Mouse (Mus musculus): ENCODE data around the gene Cep250. TPM values are rescaled to one million over a fixed set of nuclear protein-coding genes. Genes with fewer than 3 reads are reported as not detected.

The Cep250 gene
- polyA plus RNA-seq, 1 experiment from 2014 or later, result 24.4 TPM

DNA sequence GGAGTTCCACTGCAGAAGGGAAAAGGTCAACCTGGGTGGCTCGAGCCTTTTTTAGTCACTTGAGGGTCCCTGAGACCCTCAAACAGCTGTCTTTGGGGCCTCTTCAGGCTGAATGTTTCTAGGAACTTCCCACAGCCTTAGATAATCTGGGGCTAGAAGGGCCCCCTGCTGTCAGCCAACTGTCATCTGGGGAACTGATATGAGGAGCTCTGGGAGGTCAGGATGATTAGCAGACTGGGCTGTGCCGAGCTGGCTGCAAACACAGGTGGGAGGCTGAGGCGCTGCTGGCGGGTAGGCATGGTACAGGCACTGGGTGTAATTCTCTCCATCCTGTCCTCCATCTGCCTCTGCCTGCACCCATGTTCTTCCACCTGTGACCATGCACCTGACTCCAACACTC, 32.8 kb downstream of the Cep250 start:
- Histone ChIP-seq H3K9me3 (ENCODE audit: control insufficient read depth, low read length) (no peaks in the 10 kb centered on the region), H3K9ac (ENCODE audit: low read depth, low read length) (no peak overlapping the region), H3K4me2 (replicated peaks; ENCODE audit: low read depth, low read length) (no peak overlapping the region), H3K4me3 (ENCODE audit: low read length) (no peak overlapping the region), H3K27ac (ENCODE audit: low read depth, low read length) (no peak overlapping the region), H3K4me1 (ENCODE audit: control insufficient read depth, insufficient read depth, low read length) (no peaks in the 10 kb centered on the region), H3K27me3 (ENCODE audit: control insufficient read depth, insufficient read depth, low read length) (no peaks in the 10 kb centered on the region), H3K36me3 (ENCODE audit: control insufficient read depth, insufficient read depth, low read length) (peaks cover 98% of the 10 kb centered on the region)
- no peak for ATAC-seq (ENCODE audit: low FRiP score, low TSS enrichment)
- WGBS, result 80% methylated on average over 4 of the region's 4 CpGs

DNA sequence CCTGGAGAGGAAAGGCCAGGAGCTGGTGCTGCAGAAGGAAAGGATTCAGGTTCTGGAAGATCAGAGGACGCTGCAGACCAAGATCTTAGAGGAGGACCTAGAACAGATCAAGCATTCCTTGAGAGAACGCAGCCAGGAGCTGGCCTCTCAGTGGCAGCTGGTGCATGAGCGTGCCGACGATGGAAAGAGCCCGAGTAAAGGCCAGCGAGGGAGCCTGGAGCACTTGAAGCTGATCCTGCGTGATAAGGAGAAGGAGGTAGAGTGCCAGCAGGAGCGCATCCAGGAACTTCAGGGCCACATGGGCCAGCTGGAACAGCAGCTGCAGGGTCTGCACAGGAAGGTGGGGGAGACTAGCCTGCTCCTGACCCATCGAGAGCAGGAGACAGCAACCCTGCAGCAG, 34.9 kb downstream of the Cep250 start:
- Histone ChIP-seq H3K27me3 (ENCODE audit: control insufficient read depth, insufficient read depth, low read length) (no peaks in the 10 kb centered on the region), H3K9ac (ENCODE audit: low read depth, low read length) (no peak overlapping the region; the same call in 1 of the 2 replicates), H3K36me3 (ENCODE audit: control insufficient read depth, insufficient read depth, low read length) (peaks cover 98% of the 10 kb centered on the region), H3K27ac (ENCODE audit: low read depth, low read length) (no peak overlapping the region), H3K9me3 (ENCODE audit: control insufficient read depth, low read length) (no peaks in the 10 kb centered on the region), H3K4me3 (ENCODE audit: low read length) (no peak overlapping the region), H3K4me1 (ENCODE audit: control insufficient read depth, insufficient read depth, low read length) (no peaks in the 10 kb centered on the region), H3K4me2 (replicated peaks; ENCODE audit: low read depth, low read length) (no peak overlapping the region)
- no peak for ATAC-seq (ENCODE audit: low FRiP score, low TSS enrichment)
- 94% methylated on average over 10 of the region's 10 CpGs for WGBS

DNA sequence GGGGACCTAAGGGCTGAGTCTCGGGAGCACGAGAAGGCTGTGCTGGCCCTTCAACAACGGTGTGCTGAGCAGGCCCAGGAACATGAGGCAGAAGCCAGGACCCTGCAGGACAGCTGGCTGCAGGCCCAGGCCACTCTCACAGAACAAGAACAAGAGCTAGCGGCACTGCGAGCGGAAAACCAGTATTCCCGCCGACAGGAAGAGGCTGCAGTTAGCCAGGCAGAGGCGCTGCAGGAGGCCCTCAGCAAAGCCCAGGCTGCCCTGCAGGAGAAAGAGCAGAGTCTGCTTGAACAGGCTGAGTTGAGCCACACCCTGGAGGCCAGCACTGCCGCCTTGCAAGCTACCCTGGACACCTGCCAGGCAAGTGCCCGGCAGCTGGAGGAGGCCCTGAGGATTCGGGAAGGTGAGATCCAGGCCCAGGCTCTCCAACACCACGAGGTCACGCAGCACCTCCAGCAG, 35.6 kb downstream of the Cep250 start:
- 91% methylated on average over 14 of the region's 14 CpGs for WGBS
- ATAC-seq (ENCODE audit: low FRiP score, low TSS enrichment), result no peak
- no peak overlapping the region for H3K4me2 ChIP-seq (replicated peaks; ENCODE audit: low read depth, low read length)

DNA sequence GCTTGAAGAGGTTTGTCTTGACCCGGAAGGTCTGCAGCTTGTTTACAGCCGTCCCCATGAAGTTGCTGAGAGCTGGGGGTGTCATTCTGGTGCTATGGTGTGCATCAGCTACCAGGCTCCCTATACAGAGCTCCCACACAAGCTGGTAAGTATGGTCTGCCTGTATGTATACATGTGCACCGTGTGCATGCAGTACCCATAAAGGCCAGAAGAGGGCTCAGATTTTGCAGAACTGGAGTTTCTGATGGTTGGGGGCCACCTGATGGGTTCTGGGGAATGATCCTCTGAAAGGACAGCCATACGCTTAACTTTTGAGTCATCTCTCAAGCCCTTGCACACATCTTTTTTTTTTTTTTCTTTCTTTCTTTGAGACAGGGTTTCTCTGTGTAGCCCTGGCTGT, 49.1 kb downstream of the Cep250 start:
- H3K4me2 ChIP-seq (replicated peaks; ENCODE audit: low read depth, low read length), result no peak overlapping the region
- H3K4me3 ChIP-seq (ENCODE audit: low read length), result no peak overlapping the region
- H3K9ac ChIP-seq (ENCODE audit: low read depth, low read length), result no peak overlapping the region
- no peaks in the 10 kb centered on the region for H3K9me3 ChIP-seq (ENCODE audit: control insufficient read depth, low read length)
- WGBS, result 92% methylated on average over 4 of the region's 4 CpGs
- peaks cover 6% of the 10 kb centered on the region for H3K36me3 ChIP-seq (ENCODE audit: control insufficient read depth, insufficient read depth, low read length)
- H3K27me3 ChIP-seq (ENCODE audit: control insufficient read depth, insufficient read depth, low read length), result no peaks in the 10 kb centered on the region
- H3K4me1 ChIP-seq (ENCODE audit: control insufficient read depth, insufficient read depth, low read length), result peaks cover 7% of the 10 kb centered on the region
- ATAC-seq (ENCODE audit: low FRiP score, low TSS enrichment), result no peak
- H3K27ac ChIP-seq (ENCODE audit: low read depth, low read length), result no peak overlapping the region

More for the DNA sequence above, 35.6 kb downstream of the Cep250 start:
- no peak overlapping the region for H3K4me3 ChIP-seq (ENCODE audit: low read length)
- H3K4me1 ChIP-seq (ENCODE audit: control insufficient read depth, insufficient read depth, low read length), result no peaks in the 10 kb centered on the region
- H3K9ac ChIP-seq (ENCODE audit: low read depth, low read length), result no peak overlapping the region
- H3K27me3 ChIP-seq (ENCODE audit: control insufficient read depth, insufficient read depth, low read length), result no peaks in the 10 kb centered on the region
- no peak overlapping the region for H3K27ac ChIP-seq (ENCODE audit: low read depth, low read length)
- H3K9me3 ChIP-seq (ENCODE audit: control insufficient read depth, low read length), result no peaks in the 10 kb centered on the region
- H3K36me3 ChIP-seq (ENCODE audit: control insufficient read depth, insufficient read depth, low read length), result peaks cover 98% of the 10 kb centered on the region

DNA sequence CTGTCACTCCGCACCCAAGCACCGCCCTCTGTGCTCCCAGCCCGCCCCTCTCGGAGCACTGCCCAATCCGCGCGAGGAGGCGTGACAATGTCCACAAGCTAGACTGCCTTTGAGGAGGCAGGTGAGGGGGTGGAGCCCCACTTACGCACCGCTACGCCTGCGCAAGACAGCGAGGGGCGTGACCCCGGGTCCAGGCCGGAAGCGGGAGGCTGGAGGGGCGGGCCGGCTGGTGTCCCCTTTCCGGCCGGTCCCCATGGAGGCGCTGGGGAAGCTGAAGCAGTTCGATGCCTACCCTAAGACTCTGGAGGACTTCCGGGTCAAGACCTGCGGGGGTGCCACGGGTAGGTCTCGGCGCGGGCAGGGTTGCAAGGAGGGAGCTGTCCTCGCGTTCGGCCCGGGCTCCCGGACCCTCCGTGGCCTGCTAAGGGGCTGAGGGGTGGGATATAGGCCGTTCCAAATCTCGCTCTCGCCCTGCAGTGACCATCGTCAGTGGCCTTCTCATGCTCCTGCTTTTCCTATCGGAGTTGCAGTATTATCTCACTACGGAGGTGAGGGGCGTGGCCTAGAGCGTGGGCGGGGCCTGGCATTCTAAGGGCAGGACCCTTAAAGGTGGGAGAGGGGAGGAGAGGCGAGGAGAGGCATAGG, 51.8 kb downstream of the Cep250 start, which contains the start of the genes 6430550D23Rik and Ergic3:
TSS of gene 6430550D23Rik (minus strand) at position 90 of the 645 bp plus-strand sequence.
TSS of gene Ergic3 (plus strand) at position 158 of the 645 bp plus-strand sequence.
- peak within 1 kb of the TSS; percentile 63 for H3K4me2 ChIP-seq (replicated peaks; ENCODE audit: low read depth, low read length)
- peak within 1 kb of the TSS; percentile 92 for H3K4me3 ChIP-seq (ENCODE audit: low read length)
- H3K9me3 ChIP-seq (ENCODE audit: control insufficient read depth, low read length), result no peaks in the 10 kb centered on the region
- ATAC-seq (ENCODE audit: low FRiP score, low TSS enrichment), result peak; percentile 99
- WGBS, result under 1% methylated on average over 45 of the region's 45 CpGs
- peak within 1 kb of the TSS; percentile 83 for H3K27ac ChIP-seq (ENCODE audit: low read depth, low read length)
- H3K9ac ChIP-seq (ENCODE audit: low read depth, low read length), result peak within 1 kb of the TSS; percentile 83
- peaks cover 7% of the 10 kb centered on the region for H3K4me1 ChIP-seq (ENCODE audit: control insufficient read depth, insufficient read depth, low read length)
- H3K36me3 ChIP-seq (ENCODE audit: control insufficient read depth, insufficient read depth, low read length), result peaks cover 29% of the 10 kb centered on the region
- H3K27me3 ChIP-seq (ENCODE audit: control insufficient read depth, insufficient read depth, low read length), result no peaks in the 10 kb centered on the region

DNA sequence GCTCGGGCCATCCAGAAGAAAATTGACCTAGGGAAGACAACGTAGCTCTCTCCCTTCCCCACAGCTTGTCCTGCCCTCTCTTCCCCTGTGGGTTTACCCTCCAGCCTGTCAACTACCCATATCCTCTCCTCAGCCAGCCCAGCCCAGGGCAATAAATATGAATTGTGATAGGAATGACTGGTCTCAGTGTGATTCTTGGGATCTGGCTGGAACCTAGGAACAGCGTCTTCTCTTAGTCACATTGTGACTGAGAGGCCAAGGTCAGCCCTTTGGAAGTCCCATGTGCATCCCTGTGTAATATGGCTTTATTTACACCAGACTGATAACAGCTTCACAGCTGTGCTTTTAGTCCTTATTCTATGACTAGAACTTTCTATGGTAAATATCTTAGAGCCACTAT, 61.8 kb downstream of the Cep250 start:
- H3K4me2 ChIP-seq (replicated peaks; ENCODE audit: low read depth, low read length), result no peak overlapping the region
- H3K9me3 ChIP-seq (ENCODE audit: control insufficient read depth, low read length), result no peaks in the 10 kb centered on the region
- no peaks in the 10 kb centered on the region for H3K27me3 ChIP-seq (ENCODE audit: control insufficient read depth, insufficient read depth, low read length)
- no peak for ATAC-seq (ENCODE audit: low FRiP score, low TSS enrichment)
- H3K27ac ChIP-seq (ENCODE audit: low read depth, low read length), result no peak overlapping the region
- WGBS, result 91% methylated on average over 3 of the region's 3 CpGs
- peaks cover 63% of the 10 kb centered on the region for H3K36me3 ChIP-seq (ENCODE audit: control insufficient read depth, insufficient read depth, low read length)
- no peaks in the 10 kb centered on the region for H3K4me1 ChIP-seq (ENCODE audit: control insufficient read depth, insufficient read depth, low read length)
- no peak overlapping the region for H3K4me3 ChIP-seq (ENCODE audit: low read length)
- H3K9ac ChIP-seq (ENCODE audit: low read depth, low read length), result no peak overlapping the region

DNA sequence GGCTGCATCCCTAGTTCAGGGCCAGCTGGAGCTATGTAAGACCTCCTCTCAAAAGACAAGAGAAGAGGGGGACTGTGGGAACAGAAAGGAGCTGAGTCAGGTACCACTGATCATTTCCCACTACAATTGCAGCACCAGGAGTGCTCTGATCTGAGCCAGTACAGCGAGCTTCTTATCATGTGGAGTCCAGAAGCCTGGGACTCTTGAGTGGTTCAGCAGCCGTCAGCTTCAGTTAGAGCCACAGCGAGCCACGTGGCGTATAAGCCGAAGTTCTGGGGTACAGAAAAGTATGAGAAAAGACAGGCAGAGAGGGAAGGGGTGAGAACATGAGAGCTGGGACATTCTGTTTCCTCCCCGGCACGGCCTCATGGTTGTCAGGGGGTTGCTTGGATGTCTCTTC, 65.0 kb downstream of the Cep250 start:
- no peak for ATAC-seq (ENCODE audit: low FRiP score, low TSS enrichment)
- H3K4me3 ChIP-seq (ENCODE audit: low read length), result no peak overlapping the region
- no peaks in the 10 kb centered on the region for H3K9me3 ChIP-seq (ENCODE audit: control insufficient read depth, low read length)
- H3K27me3 ChIP-seq (ENCODE audit: control insufficient read depth, insufficient read depth, low read length), result no peaks in the 10 kb centered on the region
- peaks cover 33% of the 10 kb centered on the region for H3K36me3 ChIP-seq (ENCODE audit: control insufficient read depth, insufficient read depth, low read length)
- H3K4me2 ChIP-seq (replicated peaks; ENCODE audit: low read depth, low read length), result no peak overlapping the region
- H3K27ac ChIP-seq (ENCODE audit: low read depth, low read length), result no peak overlapping the region
- 94% methylated on average over 8 of the region's 8 CpGs for WGBS
- no peak overlapping the region for H3K9ac ChIP-seq (ENCODE audit: low read depth, low read length)
- H3K4me1 ChIP-seq (ENCODE audit: control insufficient read depth, insufficient read depth, low read length), result no peaks in the 10 kb centered on the region

DNA sequence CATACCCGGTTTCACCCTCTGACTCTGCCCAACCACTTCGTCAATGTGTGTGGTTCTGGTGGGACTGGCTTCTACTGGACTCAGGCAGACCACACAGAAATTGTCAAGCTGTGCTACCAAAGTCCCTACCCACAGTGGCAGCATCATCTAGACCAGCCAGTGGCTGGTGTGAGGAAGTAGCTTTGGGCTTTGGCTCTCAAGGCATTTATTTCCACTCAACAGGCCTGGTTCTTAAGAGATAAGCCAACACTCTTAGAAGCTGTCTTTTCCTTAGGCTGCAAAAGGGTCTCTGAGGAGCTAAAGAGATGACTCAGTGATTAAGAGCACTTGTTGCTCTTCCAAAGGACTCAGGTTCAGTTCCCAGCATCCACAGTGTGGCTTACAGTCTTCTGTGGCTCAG, 65.5 kb downstream of the Cep250 start:
- no peak overlapping the region for H3K4me2 ChIP-seq (replicated peaks; ENCODE audit: low read depth, low read length)
- no peaks in the 10 kb centered on the region for H3K9me3 ChIP-seq (ENCODE audit: control insufficient read depth, low read length)
- no peak overlapping the region for H3K27ac ChIP-seq (ENCODE audit: low read depth, low read length)
- WGBS, result 90% methylated on average over 2 of the region's 2 CpGs
- no peaks in the 10 kb centered on the region for H3K27me3 ChIP-seq (ENCODE audit: control insufficient read depth, insufficient read depth, low read length)
- H3K4me1 ChIP-seq (ENCODE audit: control insufficient read depth, insufficient read depth, low read length), result no peaks in the 10 kb centered on the region
- H3K36me3 ChIP-seq (ENCODE audit: control insufficient read depth, insufficient read depth, low read length), result peaks cover 28% of the 10 kb centered on the region
- no peak overlapping the region for H3K4me3 ChIP-seq (ENCODE audit: low read length)
- no peak overlapping the region for H3K9ac ChIP-seq (ENCODE audit: low read depth, low read length)
- no peak for ATAC-seq (ENCODE audit: low FRiP score, low TSS enrichment)

DNA sequence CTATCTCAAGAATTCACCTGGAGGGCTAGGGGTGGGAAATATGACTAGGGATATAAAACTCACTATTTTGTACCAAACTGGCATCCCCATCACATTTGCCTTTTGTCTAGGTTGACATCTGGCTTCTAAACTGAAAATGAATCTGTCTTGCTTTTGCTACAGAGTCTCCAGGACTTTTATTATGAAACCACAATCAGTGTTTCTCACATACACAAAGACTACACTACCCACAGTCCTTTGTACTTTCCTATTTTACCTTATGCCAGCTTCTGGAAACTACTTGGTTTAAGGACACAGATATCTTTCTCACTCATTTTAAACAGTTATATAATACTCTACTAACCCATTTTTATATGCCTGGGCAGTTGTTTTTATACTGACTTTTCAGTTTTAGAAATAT, 69.2 kb downstream of the Cep250 start:
- no peak overlapping the region for H3K4me2 ChIP-seq (replicated peaks; ENCODE audit: low read depth, low read length)
- H3K9ac ChIP-seq (ENCODE audit: low read depth, low read length), result no peak overlapping the region
- H3K9me3 ChIP-seq (ENCODE audit: control insufficient read depth, low read length), result no peaks in the 10 kb centered on the region
- H3K4me1 ChIP-seq (ENCODE audit: control insufficient read depth, insufficient read depth, low read length), result no peaks in the 10 kb centered on the region
- no peak for ATAC-seq (ENCODE audit: low FRiP score, low TSS enrichment)
- H3K27ac ChIP-seq (ENCODE audit: low read depth, low read length), result no peak overlapping the region
- no peak overlapping the region for H3K4me3 ChIP-seq (ENCODE audit: low read length)
- no peaks in the 10 kb centered on the region for H3K36me3 ChIP-seq (ENCODE audit: control insufficient read depth, insufficient read depth, low read length)
- H3K27me3 ChIP-seq (ENCODE audit: control insufficient read depth, insufficient read depth, low read length), result no peaks in the 10 kb centered on the region

Data from kidney, embryonic 14.5 days (tissue).